ENCODE assay signal across 16 mouse cellular contexts in genomic region chr10:127114408-127114807, GRCm38 (mm10). TPM values are rescaled to one million over a fixed set of nuclear protein-coding genes. Genes with fewer than 3 reads are reported as not detected.
"Had no signal": no experiment of that assay in that cellular context is flagged by ENCODE, and none has a peak within 500 bp of the region (broad histone marks: within the 10 kb centered on the region; RNA-seq: fewer than 3 reads in every experiment).

No protein-coding gene starts in this region.

- H3K27ac ChIP-seq: kidney, embryonic 15.5 days; limb, embryonic 12.5 days; limb, embryonic 15.5 days; liver, embryonic 12.5 days; liver, embryonic 15.5 days; midbrain, embryonic 13.5 days had no signal

- ATAC-seq: intestine, postnatal 0 days; liver, embryonic 12.5 days; midbrain, embryonic 13.5 days had no signal

- H3K4me1 ChIP-seq: kidney, embryonic 15.5 days; limb, embryonic 12.5 days; limb, embryonic 15.5 days had no signal

- H3K4me2 ChIP-seq: kidney, embryonic 15.5 days; limb, embryonic 12.5 days; limb, embryonic 15.5 days; liver, embryonic 12.5 days; liver, embryonic 15.5 days; midbrain, embryonic 13.5 days had no signal

- H3K4me3 ChIP-seq: kidney, embryonic 15.5 days; limb, embryonic 12.5 days; limb, embryonic 15.5 days; liver, embryonic 12.5 days; liver, embryonic 15.5 days; midbrain, embryonic 13.5 days had no signal

- H3K9ac ChIP-seq: kidney, embryonic 15.5 days; limb, embryonic 12.5 days; limb, embryonic 15.5 days; liver, embryonic 12.5 days; liver, embryonic 15.5 days; midbrain, embryonic 13.5 days had no signal

- DNase-seq: kidney, adult 8-10 months; kidney, postnatal 10 days; kidney, postnatal 4 days; left cerebral cortex, postnatal 4 days; lung, adult 2 months; spleen, adult 18-20 months; thymus, adult 2 months; thymus, postnatal 14 days; thymus, postnatal 4 days had no signal

- H3K27me3 ChIP-seq: kidney, embryonic 15.5 days; limb, embryonic 12.5 days; limb, embryonic 15.5 days; liver, embryonic 12.5 days; liver, embryonic 15.5 days; midbrain, embryonic 13.5 days had no signal

- H3K9me3 ChIP-seq: kidney, embryonic 15.5 days; limb, embryonic 12.5 days; limb, embryonic 15.5 days; liver, embryonic 12.5 days; liver, embryonic 15.5 days; midbrain, embryonic 13.5 days had no signal

RNA-seq across cellular contexts. Expression of gene Agap2, which starts 39.3 kb away (rescaled TPM):
- polyA plus RNA-seq: limb, embryonic 12.5 days had no signal
